Mouse (Mus musculus) liver, embryonic 14.5 days (tissue): ENCODE results near the gene Tbcb.

Source experiments
- CTCF ChIP-seq: IDR thresholded peaks from 2 replicates; pipeline ENCODE4 v1.5.1; 2016; ENCODE audit warnings: antibody characterized with exemption, low read depth, control low read depth
- EP300 ChIP-seq: IDR thresholded peaks from 2 replicates; pipeline ENCODE4 v1.6.1; 2016; ENCODE audit warnings: antibody characterized with exemption, low read depth

- no peak for TF ChIP-seq EP300
- TF ChIP-seq CTCF = no peak
Observed at GRCm38 (mm10) chr7:30219293-30220007, 12.6 kb downstream of the Tbcb start.
